8 mouse cellular contexts compared by ENCODE assay signal in the genomic region with DNA sequence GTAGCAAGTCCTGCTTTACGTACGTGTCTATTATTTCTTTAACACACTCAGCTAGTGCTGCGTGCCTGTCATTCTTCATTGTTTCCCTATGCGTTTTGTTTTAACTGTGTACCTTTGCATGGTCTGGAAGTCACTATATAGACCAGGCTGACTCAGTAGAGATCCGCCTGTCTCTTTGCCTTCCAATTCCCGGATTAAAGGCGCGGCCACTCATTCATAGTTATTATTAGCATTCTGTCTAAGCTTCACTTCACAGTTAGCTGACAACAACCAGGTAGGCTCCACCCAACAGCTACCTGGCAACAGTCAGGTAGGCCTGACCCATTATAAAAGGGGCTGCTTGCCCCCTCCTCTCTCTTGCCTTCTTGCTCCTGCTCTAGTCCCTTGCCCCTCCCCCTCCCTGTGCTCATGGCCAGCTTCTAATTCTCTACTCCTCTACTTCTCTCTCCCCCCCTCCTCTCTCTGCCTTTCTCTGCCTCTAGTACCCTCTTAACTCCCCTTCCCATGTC. TPM values are rescaled to one million over a fixed set of nuclear protein-coding genes. Genes with fewer than 3 reads are reported as not detected.
DNase-seq lines count a peak whose midpoint lies in the region; ATAC-seq lines count a peak whose summit lies in the region.

No protein-coding gene starts in this region.

- H3K4me1 ChIP-seq in lung, embryonic 15.5 days: peaks cover 22% of the 10 kb centered on the region
- H3K4me1 ChIP-seq in embryonic facial prominence, embryonic 14.5 days (ENCODE audit: control insufficient read depth, insufficient read depth, low read length): peaks cover 12% of the 10 kb centered on the region
- peaks cover 36% of the 10 kb centered on the region for H3K4me1 ChIP-seq in hindbrain, embryonic 13.5 days (replicated peaks)
- H3K4me1 ChIP-seq in midbrain, embryonic 12.5 days: peaks cover 25% of the 10 kb centered on the region

- ATAC-seq in lung, embryonic 15.5 days (ENCODE audit: borderline replicate concordance, extremely low read depth, low FRiP score, low TSS enrichment): peak; percentile 35
- ATAC-seq in embryonic facial prominence, embryonic 14.5 days (ENCODE audit: low read depth): peak; percentile 24; the same call in 1 of the 2 replicates
- ATAC-seq in hindbrain, embryonic 13.5 days (ENCODE audit: low FRiP score): peak; percentile 52
- ATAC-seq in midbrain, embryonic 12.5 days (ENCODE audit: low FRiP score, low read depth): peak; percentile 44
- no peak for ATAC-seq in megakaryocyte-erythroid progenitor cell, adult 5-6 weeks (replicated peaks; ENCODE audit: low FRiP score, low TSS enrichment, poor library complexity, severe bottlenecking)

- H3K4me2 ChIP-seq in lung, embryonic 15.5 days: peak overlapping the region; percentile 85
- peak overlapping the region; percentile 84 for H3K4me2 ChIP-seq in embryonic facial prominence, embryonic 14.5 days (ENCODE audit: low read depth, low read length)
- H3K4me2 ChIP-seq in hindbrain, embryonic 13.5 days: peak overlapping the region; percentile 93
- H3K4me2 ChIP-seq in midbrain, embryonic 12.5 days (replicated peaks): peak overlapping the region; percentile 95

- peaks cover 25% of the 10 kb centered on the region for H3K36me3 ChIP-seq in lung, embryonic 15.5 days
- peaks cover 32% of the 10 kb centered on the region for H3K36me3 ChIP-seq in embryonic facial prominence, embryonic 14.5 days (ENCODE audit: control insufficient read depth, insufficient read depth, low read length)
- peaks cover 50% of the 10 kb centered on the region for H3K36me3 ChIP-seq in hindbrain, embryonic 13.5 days
- peaks cover 24% of the 10 kb centered on the region for H3K36me3 ChIP-seq in midbrain, embryonic 12.5 days

- intact Hi-C loops in left cerebral cortex, postnatal 10 days (cut with DNase I): loop anchor here (5.0 kb wide), 1 partner anchor 41 kb away; the partner anchor contains the start of gene Vps51

- no peak for DNase-seq in lung, postnatal 4 days
- DNase-seq in embryonic facial prominence, embryonic 14.5 days (ENCODE audit: low spot score): no peak
- no peak for DNase-seq in left cerebral cortex, postnatal 10 days (ENCODE audit: extremely low spot score in 1 of 2, low spot score in 2 of 2)
- no peak for DNase-seq in Muller cell, postnatal 12 days (ENCODE audit: inconsistent ontology term)

- H3K4me3 ChIP-seq in lung, embryonic 15.5 days: peak overlapping the region; percentile 70
- peak overlapping the region; percentile 86 for H3K4me3 ChIP-seq in embryonic facial prominence, embryonic 14.5 days (ENCODE audit: low read depth, low read length)
- H3K4me3 ChIP-seq in hindbrain, embryonic 13.5 days: peak overlapping the region; percentile 89
- peak overlapping the region; percentile 89 for H3K4me3 ChIP-seq in midbrain, embryonic 12.5 days

- H3K27me3 ChIP-seq in lung, embryonic 15.5 days: no peaks in the 10 kb centered on the region
- H3K27me3 ChIP-seq in embryonic facial prominence, embryonic 14.5 days (replicated peaks; ENCODE audit: control insufficient read depth, insufficient read depth, low read length): no peaks in the 10 kb centered on the region
- H3K27me3 ChIP-seq in hindbrain, embryonic 13.5 days: no peaks in the 10 kb centered on the region
- no peaks in the 10 kb centered on the region for H3K27me3 ChIP-seq in midbrain, embryonic 12.5 days

- 1% methylated on average over 8 of the region's 8 CpGs for WGBS in lung, embryonic 15.5 days
- 1% methylated on average over 8 of the region's 8 CpGs for WGBS in embryonic facial prominence, embryonic 14.5 days
- under 1% methylated on average over 8 of the region's 8 CpGs for WGBS in hindbrain, embryonic 13.5 days
- under 1% methylated on average over 8 of the region's 8 CpGs for WGBS in midbrain, embryonic 12.5 days

- peak overlapping the region; percentile 81 for H3K9ac ChIP-seq in lung, embryonic 15.5 days
- H3K9ac ChIP-seq in embryonic facial prominence, embryonic 14.5 days (ENCODE audit: low read depth, low read length): peak overlapping the region; percentile 82
- peak overlapping the region; percentile 89 for H3K9ac ChIP-seq in hindbrain, embryonic 13.5 days
- peak overlapping the region; percentile 91 for H3K9ac ChIP-seq in midbrain, embryonic 12.5 days (replicated peaks)

- H3K27ac ChIP-seq in lung, embryonic 15.5 days: peak overlapping the region; percentile 99
- H3K27ac ChIP-seq in embryonic facial prominence, embryonic 14.5 days (replicated peaks; ENCODE audit: low read depth, low read length): peak overlapping the region; percentile 75
- peak overlapping the region; percentile 95 for H3K27ac ChIP-seq in hindbrain, embryonic 13.5 days
- H3K27ac ChIP-seq in midbrain, embryonic 12.5 days (replicated peaks): peak overlapping the region; percentile 96

- H3K9me3 ChIP-seq in lung, embryonic 15.5 days: no peaks in the 10 kb centered on the region
- H3K9me3 ChIP-seq in embryonic facial prominence, embryonic 14.5 days (ENCODE audit: control insufficient read depth, low read length): no peaks in the 10 kb centered on the region
- H3K9me3 ChIP-seq in hindbrain, embryonic 13.5 days: no peaks in the 10 kb centered on the region
- H3K9me3 ChIP-seq in midbrain, embryonic 12.5 days: no peaks in the 10 kb centered on the region

RNA-seq across cellular contexts. Expression of gene Sac3d1, which starts 0.3 kb away (rescaled TPM):
- 48.6 and 49.8 TPM in 2 replicates for polyA plus RNA-seq in lung, embryonic 15.5 days (2015; fragmentation: Nextera tagmentation; extraction: Ambion mirVana)
- 46.3 and 46.6 TPM in 2 replicates for polyA plus RNA-seq in embryonic facial prominence, embryonic 14.5 days (2014; fragmentation: Nextera tagmentation; extraction: Ambion mirVana)
- 43.0 and 43.6 TPM in 2 replicates for polyA plus RNA-seq in hindbrain, embryonic 13.5 days (2015; fragmentation: Nextera tagmentation; extraction: Ambion mirVana)
- 49.7 and 50.8 TPM in 2 replicates for polyA plus RNA-seq in midbrain, embryonic 12.5 days (2016; fragmentation: Nextera tagmentation; extraction: Ambion mirVana)
- total RNA-seq in left cerebral cortex, postnatal 10 days (2021): 10 to 100 TPM; 23.0 to 24.7 TPM
- total RNA-seq in megakaryocyte-erythroid progenitor cell, adult 5-6 weeks (2014; fragmentation: Nextera tagmentation): 18.8 and 20.9 TPM in 2 replicates
- total RNA-seq in megakaryocyte-erythroid progenitor cell, adult 5-6 weeks (2017): 7.7 and 9.3 TPM in 2 replicates

RNA-seq across cellular contexts. Expression of gene Snx15, which starts 9.4 kb away (rescaled TPM):
- polyA plus RNA-seq in lung, embryonic 15.5 days (2015; fragmentation: Nextera tagmentation; extraction: Ambion mirVana): 33.1 TPM in 2 replicates
- polyA plus RNA-seq in embryonic facial prominence, embryonic 14.5 days (2014; fragmentation: Nextera tagmentation; extraction: Ambion mirVana): 26.7 and 27.5 TPM in 2 replicates
- polyA plus RNA-seq in hindbrain, embryonic 13.5 days (2015; fragmentation: Nextera tagmentation; extraction: Ambion mirVana): 55.7 and 58.3 TPM in 2 replicates
- 29.7 and 30.5 TPM in 2 replicates for polyA plus RNA-seq in midbrain, embryonic 12.5 days (2016; fragmentation: Nextera tagmentation; extraction: Ambion mirVana)
- 10 to 100 TPM; 39.1 to 41.3 TPM for total RNA-seq in left cerebral cortex, postnatal 10 days (2021)
- 15.2 and 24.6 TPM in 2 replicates for total RNA-seq in megakaryocyte-erythroid progenitor cell, adult 5-6 weeks (2014; fragmentation: Nextera tagmentation)
- total RNA-seq in megakaryocyte-erythroid progenitor cell, adult 5-6 weeks (2017): 7.0 and 13.2 TPM in 2 replicates

RNA-seq across cellular contexts. Expression of gene Naaladl1, which starts 13.1 kb away (rescaled TPM):
- polyA plus RNA-seq in lung, embryonic 15.5 days (2015; fragmentation: Nextera tagmentation; extraction: Ambion mirVana): 0.34 and 0.41 TPM in 2 replicates
- 0.29 and 0.51 TPM in 2 replicates for polyA plus RNA-seq in embryonic facial prominence, embryonic 14.5 days (2014; fragmentation: Nextera tagmentation; extraction: Ambion mirVana)
- polyA plus RNA-seq in hindbrain, embryonic 13.5 days (2015; fragmentation: Nextera tagmentation; extraction: Ambion mirVana): 0.27 and 0.30 TPM in 2 replicates
- 0.59 and 0.94 TPM in 2 replicates for polyA plus RNA-seq in midbrain, embryonic 12.5 days (2016; fragmentation: Nextera tagmentation; extraction: Ambion mirVana)
- under 1 TPM; 0.13 to 0.18 TPM for total RNA-seq in left cerebral cortex, postnatal 10 days (2021)
- 1.5 and 2.1 TPM in 2 replicates for total RNA-seq in megakaryocyte-erythroid progenitor cell, adult 5-6 weeks (2014; fragmentation: Nextera tagmentation)
- not detected in 2 replicates for total RNA-seq in megakaryocyte-erythroid progenitor cell, adult 5-6 weeks (2017)

RNA-seq across cellular contexts. Expression of gene Batf2, which starts 22.1 kb away (rescaled TPM):
- 0.42 and 0.56 TPM in 2 replicates for polyA plus RNA-seq in lung, embryonic 15.5 days (2015; fragmentation: Nextera tagmentation; extraction: Ambion mirVana)
- polyA plus RNA-seq in embryonic facial prominence, embryonic 14.5 days (2014; fragmentation: Nextera tagmentation; extraction: Ambion mirVana): 0.28 and 0.33 TPM in 2 replicates
- not detected in 2 replicates for polyA plus RNA-seq in hindbrain, embryonic 13.5 days (2015; fragmentation: Nextera tagmentation; extraction: Ambion mirVana)
- polyA plus RNA-seq in midbrain, embryonic 12.5 days (2016; fragmentation: Nextera tagmentation; extraction: Ambion mirVana): not detected in 2 replicates
- under 1 TPM in 1 of 2 experiments, not detected in 1; 0.43 TPM for total RNA-seq in left cerebral cortex, postnatal 10 days (2021)
- 2.0 TPM in 1 of 2 replicates, not detected in the other for total RNA-seq in megakaryocyte-erythroid progenitor cell, adult 5-6 weeks (2014; fragmentation: Nextera tagmentation)
- 0.42 TPM in 1 of 2 replicates, not detected in the other for total RNA-seq in megakaryocyte-erythroid progenitor cell, adult 5-6 weeks (2017)

RNA-seq across cellular contexts. Expression of gene Arl2, which starts 22.6 kb away (rescaled TPM):
- polyA plus RNA-seq in lung, embryonic 15.5 days (2015; fragmentation: Nextera tagmentation; extraction: Ambion mirVana): 96.9 and 106 TPM in 2 replicates
- 73.4 and 80.6 TPM in 2 replicates for polyA plus RNA-seq in embryonic facial prominence, embryonic 14.5 days (2014; fragmentation: Nextera tagmentation; extraction: Ambion mirVana)
- polyA plus RNA-seq in hindbrain, embryonic 13.5 days (2015; fragmentation: Nextera tagmentation; extraction: Ambion mirVana): 128 and 133 TPM in 2 replicates
- polyA plus RNA-seq in midbrain, embryonic 12.5 days (2016; fragmentation: Nextera tagmentation; extraction: Ambion mirVana): 90.9 and 96.1 TPM in 2 replicates
- total RNA-seq in left cerebral cortex, postnatal 10 days (2021): 10 to 100 TPM; 58.2 to 59.9 TPM
- total RNA-seq in megakaryocyte-erythroid progenitor cell, adult 5-6 weeks (2014; fragmentation: Nextera tagmentation): 43.2 and 45.4 TPM in 2 replicates
- total RNA-seq in megakaryocyte-erythroid progenitor cell, adult 5-6 weeks (2017): 26.4 and 38.6 TPM in 2 replicates
